Mouse (Mus musculus) forebrain, embryonic 12.5 days (tissue): ENCODE results near the gene Cep63. TPM values are rescaled to one million over a fixed set of nuclear protein-coding genes. Genes with fewer than 3 reads are reported as not detected.
A peak's percentile ranks its signal among the peaks of the same experiment; 100 is the strongest.

ENCODE experiments used
- ATAC-seq: fragments of 200-750 bp; cut with Nextera tagmentation; 2 replicates; pipeline ENCODE4 v1.8.0; 2017; ENCODE audit warnings: moderate TSS enrichment; ENCODE audit not compliant: low FRiP score
- H3K27ac ChIP-seq: fragments of 300-500 bp; sonication (generic); 2 replicates; pipeline ENCODE4 v1.5.1; 2016; ENCODE audit warnings: mild to moderate bottlenecking
- H3K27me3 ChIP-seq: fragments of 300-500 bp; sonication (generic); 2 replicates; pipeline ENCODE4 v1.6.1; 2016; ENCODE audit warnings: mild to moderate bottlenecking
- H3K36me3 ChIP-seq: fragments of 300-500 bp; sonication (generic); replicated peaks from 2 replicates; pipeline ENCODE4 v1.6.1; 2016; ENCODE audit warnings: mild to moderate bottlenecking
- H3K4me1 ChIP-seq: fragments of 300-500 bp; sonication (generic); 2 replicates; pipeline ENCODE4 v1.6.1; 2016
- H3K4me2 ChIP-seq: fragments of 300-500 bp; sonication (generic); 2 replicates; pipeline ENCODE4 v1.6.1; 2016; ENCODE audit warnings: mild to moderate bottlenecking, moderate library complexity
- H3K4me3 ChIP-seq: fragments of 300-500 bp; sonication (generic); replicated peaks from 2 replicates; pipeline ENCODE4 v1.5.1; 2016; ENCODE audit warnings: mild to moderate bottlenecking
- H3K9ac ChIP-seq: fragments of 300-500 bp; sonication (generic); 2 replicates; pipeline ENCODE4 v1.6.1; 2016; ENCODE audit warnings: mild to moderate bottlenecking
- H3K9me3 ChIP-seq: fragments of 300-500 bp; sonication (generic); 2 replicates; pipeline ENCODE4 v1.6.1; 2016
- WGBS: fragments of 180-500 bp; shearing (Covaris S2); methylation state at CpG from one replicate; pipeline ENCODE4 v1.1.7; 2016; 5-methylcytosine and 5-hydroxymethylcytosine counted together
- polyA plus RNA-seq: library from polyadenylated mRNA; unstranded; fragments of >200 nt; fragmentation: Nextera tagmentation; extraction: Ambion mirVana; gene quantifications from 2 replicates; pipeline ENCODE4 v1.2.1, GENCODE M21; 2016

The Cep63 gene
- polyA plus RNA-seq, 1 experiment from 2014 or later = 61.7 TPM

DNA sequence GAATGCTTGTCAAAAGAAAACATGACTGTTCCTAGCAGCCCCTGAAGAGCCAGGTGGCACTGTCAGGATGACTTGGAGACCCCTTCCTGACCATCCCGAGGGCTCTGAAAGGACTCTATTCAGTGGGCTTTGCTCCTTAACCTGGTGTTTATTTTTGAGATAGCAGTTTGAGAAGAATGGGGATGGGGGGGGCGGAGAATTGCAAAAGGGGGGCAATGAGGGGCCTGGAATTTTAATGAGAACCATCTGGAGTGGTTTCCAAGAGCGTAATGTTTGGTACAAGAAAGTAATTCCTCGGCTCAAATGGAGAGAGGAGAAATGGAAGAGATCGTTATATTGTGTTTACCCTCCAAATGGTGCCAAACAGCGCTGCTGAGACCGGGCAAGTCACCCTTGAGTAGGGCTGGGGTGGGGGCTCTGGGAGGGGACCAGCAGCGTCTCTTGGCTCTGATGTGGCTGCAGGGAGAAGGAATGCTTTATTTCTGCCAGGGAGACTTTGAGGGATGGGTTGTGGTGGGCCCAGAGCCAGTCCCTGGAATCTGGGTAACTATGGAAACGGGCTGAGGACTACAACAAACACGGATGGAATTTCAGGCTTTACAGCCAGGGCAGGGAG lies 17.3 kb upstream of the Cep63 start:
- Histone ChIP-seq H3K9me3 (peaks cover 2% of the 10 kb centered on the region; the same call in 1 of the 2 replicates), H3K36me3 (no peaks in the 10 kb centered on the region), H3K4me2 (peak overlapping the region; percentile 44), H3K4me3 (no peak overlapping the region), H3K9ac (no peak overlapping the region), H3K27me3 (0 out of 2 replicates have a peak, but pooled peaks cover 3% of the 10 kb centered on the region), H3K27ac (peak overlapping the region; percentile 80), H3K4me1 (peaks cover 31% of the 10 kb centered on the region)
- ATAC-seq = peak; percentile 88; the same call in 1 of the 2 replicates
- WGBS = 5% methylated on average over 10 of the region's 10 CpGs

DNA sequence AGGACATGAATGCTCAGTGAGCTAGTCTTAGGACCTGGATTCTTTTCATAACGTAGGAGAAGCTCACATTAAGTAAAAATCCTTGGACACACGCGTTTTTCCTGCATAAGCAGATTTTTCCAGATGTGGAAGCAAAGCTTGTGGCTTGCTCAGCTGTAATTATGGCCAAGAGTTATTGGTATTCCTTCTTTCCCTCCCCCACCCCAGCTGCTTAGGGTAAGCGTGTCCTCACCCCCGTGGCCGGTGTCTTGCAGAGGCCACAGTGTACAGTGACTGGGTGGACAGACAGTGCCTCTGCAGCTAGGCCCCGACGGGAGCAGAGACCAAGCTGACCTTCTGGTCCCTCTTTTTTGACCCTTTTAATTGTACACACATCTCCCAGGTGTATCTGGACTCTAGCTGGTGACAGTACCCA lies 16.7 kb upstream of the Cep63 start:
- no peak overlapping the region for H3K4me2 ChIP-seq
- H3K36me3 ChIP-seq = no peaks in the 10 kb centered on the region
- H3K4me3 ChIP-seq = no peak overlapping the region
- H3K9ac ChIP-seq = no peak overlapping the region
- H3K27ac ChIP-seq = peak overlapping the region; percentile 80
- whole genome bisulfite sequencing = 64% methylated on average over 8 of the region's 8 CpGs
- peak; percentile 37; the same call in 1 of the 2 replicates for ATAC-seq
- H3K27me3 ChIP-seq = 0 out of 2 replicates have a peak, but pooled peaks cover 3% of the 10 kb centered on the region
- peaks cover 2% of the 10 kb centered on the region; the same call in 1 of the 2 replicates for H3K9me3 ChIP-seq
- peaks cover 31% of the 10 kb centered on the region for H3K4me1 ChIP-seq

DNA sequence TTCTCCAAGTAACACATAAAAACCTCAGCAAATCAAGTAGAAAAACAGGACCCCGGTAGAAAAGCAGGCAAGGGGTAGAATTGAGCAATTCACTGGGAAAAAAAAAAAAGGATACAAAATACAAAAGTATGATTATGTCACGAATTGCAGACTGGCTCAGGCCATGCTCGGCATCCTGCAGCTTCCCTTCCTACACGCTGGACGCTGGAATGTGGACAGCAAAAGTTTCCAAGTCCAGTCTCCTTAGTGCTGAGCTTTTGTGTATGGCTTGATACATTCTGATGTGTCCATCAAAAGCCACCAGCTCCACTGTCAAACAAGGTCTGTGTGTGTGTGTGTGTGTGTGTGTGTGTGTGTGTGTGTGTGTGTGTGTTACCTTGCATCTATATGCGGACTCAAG lies 15.2 kb upstream of the Cep63 start:
- Histone ChIP-seq H3K27ac (no peak overlapping the region), H3K36me3 (no peaks in the 10 kb centered on the region), H3K9ac (no peak overlapping the region), H3K4me2 (no peak overlapping the region), H3K9me3 (peaks cover 2% of the 10 kb centered on the region; the same call in 1 of the 2 replicates), H3K4me3 (no peak overlapping the region), H3K4me1 (peaks cover 43% of the 10 kb centered on the region), H3K27me3 (0 out of 2 replicates have a peak, but pooled peaks cover 3% of the 10 kb centered on the region)
- WGBS = 80% methylated on average over 6 of the region's 6 CpGs
- no peak for ATAC-seq

DNA sequence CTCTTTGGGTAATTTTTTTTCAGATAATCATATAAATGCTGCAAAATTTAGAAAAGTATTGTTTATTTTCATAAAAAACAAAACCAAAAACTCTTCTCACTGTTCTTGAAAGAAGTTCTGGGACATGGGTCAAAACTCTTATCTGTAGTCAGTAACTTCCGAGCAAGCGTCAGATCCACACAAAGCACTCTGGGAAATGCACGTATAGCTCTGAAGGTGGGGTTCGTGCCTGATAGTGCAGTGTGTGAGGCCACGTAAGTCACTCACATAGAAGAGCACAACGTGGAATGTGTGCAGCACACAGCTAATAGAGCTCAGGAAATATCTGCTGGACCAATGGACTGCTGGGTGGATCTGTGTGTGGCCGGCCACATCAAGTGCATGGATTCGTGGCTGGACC lies 13.2 kb upstream of the Cep63 start:
- 90% methylated on average over 8 of the region's 8 CpGs for WGBS
- peaks cover 39% of the 10 kb centered on the region for H3K4me1 ChIP-seq
- no peaks in the 10 kb centered on the region for H3K27me3 ChIP-seq

DNA sequence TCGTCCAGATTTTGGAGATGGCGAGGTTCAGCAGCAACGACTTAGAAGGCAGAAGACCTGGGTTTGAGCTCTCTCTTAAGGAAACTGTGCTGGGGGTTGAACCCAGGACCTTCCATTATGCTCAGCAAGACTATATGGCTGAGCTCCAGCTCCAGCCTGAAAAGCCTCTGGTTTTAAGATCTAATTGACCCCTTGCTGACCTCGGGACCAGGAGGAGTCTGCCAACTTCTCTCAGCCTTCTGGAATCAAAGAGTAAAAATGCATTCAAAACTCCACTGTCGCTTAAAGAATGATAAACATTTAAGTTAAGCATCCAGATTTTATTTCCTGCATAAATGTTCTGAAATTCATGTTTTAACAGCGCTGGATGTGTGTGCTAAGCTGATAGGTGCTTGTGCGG lies 12.6 kb upstream of the Cep63 start:
- H3K9ac ChIP-seq = no peak overlapping the region
- H3K4me3 ChIP-seq = no peak overlapping the region
- 70% methylated on average over 7 of the region's 7 CpGs for WGBS
- peaks cover 2% of the 10 kb centered on the region; the same call in 1 of the 2 replicates for H3K9me3 ChIP-seq
- ATAC-seq = no peak
- no peak overlapping the region for H3K27ac ChIP-seq
- no peaks in the 10 kb centered on the region for H3K27me3 ChIP-seq
- H3K4me2 ChIP-seq = no peak overlapping the region
- H3K36me3 ChIP-seq = peaks cover 6% of the 10 kb centered on the region
- H3K4me1 ChIP-seq = peaks cover 34% of the 10 kb centered on the region

More for the DNA sequence above, 13.2 kb upstream of the Cep63 start:
- Histone ChIP-seq H3K9me3 (peaks cover 2% of the 10 kb centered on the region; the same call in 1 of the 2 replicates), H3K27ac (no peak overlapping the region), H3K36me3 (peaks cover under 1% of the 10 kb centered on the region; the same call in 1 of the 2 replicates), H3K4me2 (no peak overlapping the region), H3K4me3 (no peak overlapping the region), H3K9ac (no peak overlapping the region)
- no peak for ATAC-seq

DNA sequence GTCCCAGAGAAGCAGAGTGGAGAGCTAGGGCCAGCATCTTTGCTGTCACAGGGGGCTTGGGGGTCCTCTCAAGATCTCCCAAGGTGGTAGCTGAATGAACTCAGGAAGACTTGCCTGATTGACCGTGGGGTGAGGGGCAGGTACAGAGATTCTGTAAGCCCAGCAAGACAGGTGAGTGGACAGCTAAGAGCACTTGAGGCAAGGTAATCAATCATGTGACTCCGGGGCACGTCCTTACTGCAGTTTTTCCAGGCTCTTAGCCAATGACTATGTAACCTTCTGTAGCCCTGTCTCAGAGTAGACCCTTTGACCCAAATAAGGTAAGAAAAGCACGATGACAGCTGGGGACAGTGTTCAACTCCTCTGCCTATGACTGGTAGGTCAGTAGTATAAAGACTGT lies 10.8 kb upstream of the Cep63 start:
- WGBS = 85% methylated on average over 4 of the region's 4 CpGs
- Histone ChIP-seq H3K27me3 (no peaks in the 10 kb centered on the region), H3K9me3 (peaks cover 2% of the 10 kb centered on the region; the same call in 1 of the 2 replicates), H3K27ac (no peak overlapping the region), H3K4me1 (peaks cover 18% of the 10 kb centered on the region; the same call in 1 of the 2 replicates), H3K4me3 (no peak overlapping the region), H3K4me2 (no peak overlapping the region), H3K36me3 (peaks cover 11% of the 10 kb centered on the region), H3K9ac (no peak overlapping the region)
- ATAC-seq = 0 out of 2 replicates have a peak, but pooled peaks have one; percentile 21

DNA sequence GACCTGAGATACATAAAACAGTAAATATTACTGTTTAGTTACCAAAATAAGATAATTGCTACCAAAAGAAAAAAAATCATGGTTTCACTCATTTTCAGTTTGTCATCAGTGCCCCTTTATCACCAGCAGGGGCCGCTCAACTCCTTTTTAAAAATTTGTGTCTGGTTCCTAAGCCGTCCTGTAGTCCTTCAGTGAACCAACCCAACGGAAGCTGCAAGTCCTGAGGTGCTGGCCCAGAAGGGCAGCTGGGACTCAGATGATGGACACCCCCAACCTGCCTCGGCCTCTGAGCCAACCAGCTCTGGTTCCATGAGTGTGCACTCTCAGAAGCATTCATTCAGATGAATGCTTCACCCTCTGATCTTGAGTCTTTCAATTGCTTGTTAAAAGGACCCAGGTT lies 10.2 kb upstream of the Cep63 start:
- Histone ChIP-seq H3K27ac (no peak overlapping the region), H3K9ac (no peak overlapping the region), H3K4me2 (no peak overlapping the region), H3K4me3 (no peak overlapping the region), H3K9me3 (peaks cover 2% of the 10 kb centered on the region; the same call in 1 of the 2 replicates), H3K4me1 (peaks cover 18% of the 10 kb centered on the region; the same call in 1 of the 2 replicates), H3K36me3 (peaks cover 11% of the 10 kb centered on the region), H3K27me3 (no peaks in the 10 kb centered on the region)
- under 1% methylated on average over 4 of the region's 4 CpGs for WGBS
- ATAC-seq = peak; percentile 60

DNA sequence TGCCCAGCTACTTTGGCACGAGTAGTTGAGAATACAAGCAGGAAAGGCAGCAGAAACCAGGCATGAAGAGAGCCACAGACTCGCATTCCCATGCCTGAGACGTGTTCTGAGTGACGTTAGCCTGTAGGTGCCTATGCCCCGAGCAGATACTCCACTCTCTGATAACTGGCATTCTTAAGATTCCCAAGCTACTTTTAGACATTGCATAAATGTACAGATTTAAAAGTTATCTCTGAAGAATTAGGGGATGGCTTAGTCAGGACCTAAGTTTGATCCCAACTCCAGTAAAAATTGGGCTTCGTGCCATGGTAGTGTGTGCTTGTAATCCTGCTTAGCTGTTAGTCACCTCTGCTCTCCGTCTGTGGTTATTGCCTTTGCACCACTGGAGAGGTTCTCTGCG lies 8.1 kb upstream of the Cep63 start:
- H3K27me3 ChIP-seq = no peaks in the 10 kb centered on the region
- peaks cover 16% of the 10 kb centered on the region for H3K36me3 ChIP-seq
- H3K4me3 ChIP-seq = no peak overlapping the region
- no peaks in the 10 kb centered on the region for H3K9me3 ChIP-seq
- H3K4me2 ChIP-seq = no peak overlapping the region
- WGBS = 89% methylated on average over 8 of the region's 8 CpGs
- H3K9ac ChIP-seq = no peak overlapping the region
- no peak overlapping the region for H3K27ac ChIP-seq
- ATAC-seq = no peak
- H3K4me1 ChIP-seq = peaks cover 18% of the 10 kb centered on the region; the same call in 1 of the 2 replicates

DNA sequence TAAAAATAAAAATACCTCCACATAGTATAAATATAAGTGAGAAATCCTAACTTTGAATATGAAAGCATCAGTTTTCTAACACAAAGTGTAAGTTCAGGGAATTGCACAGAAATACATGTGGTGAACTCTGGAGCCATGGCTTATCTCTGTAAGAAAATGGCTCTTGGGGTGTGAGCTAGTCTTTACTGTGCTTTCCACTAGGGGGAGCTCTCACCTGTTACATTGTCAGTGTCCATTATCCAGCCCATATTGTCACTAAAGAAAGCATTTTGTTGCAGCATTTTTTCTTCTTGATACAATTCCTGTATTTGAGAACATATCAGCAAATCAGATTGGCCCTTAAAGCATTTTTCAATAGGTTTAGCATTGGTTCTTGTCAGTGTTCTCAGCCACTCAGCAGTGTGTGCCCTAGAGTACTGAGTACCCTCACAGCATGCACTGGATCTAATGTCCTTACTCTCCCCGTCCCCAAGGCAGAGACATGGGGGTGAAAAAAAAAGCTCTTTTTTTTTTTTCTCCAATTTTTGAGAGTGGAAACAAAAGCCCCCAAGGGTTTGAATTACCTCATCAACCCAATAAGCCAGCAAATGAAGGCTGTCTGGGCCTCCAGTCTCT lies 6.7 kb upstream of the Cep63 start:
- no peaks in the 10 kb centered on the region for H3K9me3 ChIP-seq
- H3K27ac ChIP-seq = no peak overlapping the region
- no peaks in the 10 kb centered on the region for H3K27me3 ChIP-seq
- H3K4me3 ChIP-seq = no peak overlapping the region
- H3K36me3 ChIP-seq = peaks cover 16% of the 10 kb centered on the region
- WGBS = 52% methylated on average over 1 of the region's 1 CpGs
- H3K4me1 ChIP-seq = peaks cover 12% of the 10 kb centered on the region; the same call in 1 of the 2 replicates
- H3K9ac ChIP-seq = no peak overlapping the region
- no peak overlapping the region for H3K4me2 ChIP-seq
- ATAC-seq = peak; percentile 75

DNA sequence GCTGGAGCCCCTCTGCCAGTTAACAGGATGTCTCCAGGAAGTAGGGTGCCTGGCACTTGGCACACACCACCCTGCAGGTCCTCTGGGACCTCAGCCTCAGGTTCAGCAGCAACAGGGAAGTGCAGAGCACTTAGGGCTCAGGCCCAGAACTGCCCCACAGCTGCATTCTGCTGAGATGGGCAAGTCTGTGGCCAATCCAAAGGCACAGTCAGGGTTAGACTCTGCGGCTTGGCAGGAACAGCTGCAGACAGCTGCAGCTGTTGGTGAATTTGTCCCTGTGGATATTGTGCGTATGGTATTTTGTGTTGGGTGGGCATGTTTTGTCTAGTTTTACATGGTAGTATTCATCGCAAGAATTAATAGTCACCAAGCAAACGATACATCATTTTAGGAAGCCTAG lies 5.8 kb upstream of the Cep63 start:
- Histone ChIP-seq H3K27ac (no peak overlapping the region), H3K36me3 (peaks cover 16% of the 10 kb centered on the region)
- ATAC-seq = no peak

DNA sequence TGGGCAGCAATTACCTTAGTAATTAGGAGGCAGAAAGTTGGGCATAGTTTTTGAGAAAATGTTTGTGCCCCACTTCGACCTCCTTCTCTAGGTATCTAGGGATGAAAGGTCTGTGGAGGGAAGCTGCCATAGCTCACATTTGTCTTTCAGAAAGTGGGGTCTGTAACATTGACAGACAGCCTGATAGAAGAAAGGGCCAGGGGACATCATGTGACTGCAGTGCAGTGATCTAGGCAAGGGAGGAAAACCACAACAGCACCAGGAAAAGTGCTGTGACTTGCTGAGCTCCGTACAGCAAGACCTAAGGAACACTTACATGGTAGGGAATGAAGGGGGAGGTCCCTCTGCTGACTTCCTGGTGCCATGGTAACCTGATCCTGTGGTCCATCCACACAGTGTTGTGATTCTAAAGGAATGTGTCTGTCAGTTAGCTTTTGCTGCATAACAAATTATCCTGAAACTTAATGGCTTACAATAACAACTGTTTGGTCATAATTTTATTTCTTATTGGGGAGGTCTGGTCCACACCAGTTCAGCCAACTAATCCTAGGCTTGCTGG lies 5.3 kb upstream of the Cep63 start:
- Histone ChIP-seq H3K4me2 (no peak overlapping the region), H3K4me1 (peaks cover 11% of the 10 kb centered on the region), H3K36me3 (peaks cover 16% of the 10 kb centered on the region), H3K9me3 (no peaks in the 10 kb centered on the region), H3K27ac (no peak overlapping the region), H3K9ac (no peak overlapping the region), H3K4me3 (no peak overlapping the region), H3K27me3 (no peaks in the 10 kb centered on the region)
- no peak for ATAC-seq
- WGBS = 69% methylated on average over 2 of the region's 2 CpGs

More for the DNA sequence above, 5.8 kb upstream of the Cep63 start:
- Histone ChIP-seq H3K27me3 (no peaks in the 10 kb centered on the region), H3K9me3 (no peaks in the 10 kb centered on the region), H3K4me3 (no peak overlapping the region), H3K4me1 (peaks cover 11% of the 10 kb centered on the region), H3K9ac (no peak overlapping the region), H3K4me2 (no peak overlapping the region)
- WGBS = 95% methylated on average over 4 of the region's 4 CpGs

DNA sequence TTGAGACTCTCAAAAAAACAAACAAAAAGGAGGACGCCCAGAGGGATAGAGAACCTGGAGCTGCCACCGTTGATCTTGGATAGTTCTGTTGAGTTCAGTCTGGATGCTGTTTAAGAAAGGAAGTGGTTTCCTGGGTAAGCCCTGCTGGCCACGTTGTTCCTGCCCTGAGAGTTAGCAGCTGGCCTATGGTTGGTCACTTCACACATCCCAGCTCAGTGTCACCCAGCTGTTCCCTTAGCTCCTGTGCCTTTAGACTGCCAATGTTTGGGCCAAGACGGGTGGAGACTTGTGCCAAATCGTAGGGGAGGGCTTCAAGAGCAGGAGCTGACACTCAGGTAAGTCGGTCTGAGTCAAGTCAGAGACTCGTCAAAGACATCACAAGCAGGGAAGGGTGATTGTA lies 2.7 kb upstream of the Cep63 start:
- H3K4me1 ChIP-seq = peaks cover 17% of the 10 kb centered on the region
- H3K9ac ChIP-seq = no peak overlapping the region
- no peak for ATAC-seq
- no peak overlapping the region for H3K4me3 ChIP-seq
- H3K4me2 ChIP-seq = no peak overlapping the region
- H3K27ac ChIP-seq = no peak overlapping the region
- H3K9me3 ChIP-seq = no peaks in the 10 kb centered on the region
- 76% methylated on average over 7 of the region's 7 CpGs for WGBS
- H3K36me3 ChIP-seq = peaks cover 10% of the 10 kb centered on the region
- H3K27me3 ChIP-seq = no peaks in the 10 kb centered on the region
